Mouse (Mus musculus) bone marrow macrophage, adult 2 months (primary cell): Measurements from ENCODE around the gene Olfr967.

ENCODE experiments used
- CTCF ChIP-seq: IDR thresholded peaks from 2 replicates; pipeline ENCODE4 v1.5.1; 2012; ENCODE audit warnings: low read depth, mild to moderate bottlenecking, low read length, moderate library complexity
- POLR2A ChIP-seq: IDR thresholded peaks from 2 replicates; pipeline ENCODE4 v1.6.1; 2012; ENCODE audit warnings: mild to moderate bottlenecking, low read depth, low read length, borderline replicate concordance

DNA sequence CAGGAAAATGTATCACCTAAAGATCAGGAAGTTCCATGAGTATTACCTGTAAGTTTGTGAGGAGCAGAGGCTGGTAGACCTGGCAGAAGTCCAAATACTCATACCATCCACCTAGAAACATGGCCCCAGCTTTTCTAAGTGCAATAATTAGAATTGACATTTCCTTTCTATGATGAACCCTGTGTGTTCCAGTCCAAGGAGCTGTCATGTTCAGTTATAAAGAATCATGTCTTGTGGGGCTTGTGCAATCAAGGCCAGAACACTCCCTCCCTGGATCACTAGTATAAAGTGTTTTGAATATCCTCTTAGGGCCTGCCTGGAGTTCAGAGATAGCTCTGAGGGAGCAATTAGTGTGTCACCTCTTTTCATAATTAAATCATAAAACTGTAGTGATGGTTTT, 39.0 kb upstream of the Olfr967 start, which contains the start of gene Olfr149:
- TF ChIP-seq POLR2A (no peak), CTCF (no peak)
